Mouse (Mus musculus) splenic B cell, adult 2 months (primary cell): ENCODE results near the gene 1700016K19Rik.

Experiments used
- DNase-seq: peaks from one replicate; pipeline ENCODE4 v3.0.0-alpha.2; 2011; ENCODE audit warnings: low read depth, low spot score
- H3K27me3 ChIP-seq: 2 replicates; pipeline ENCODE4 v1.6.1; 2012; ENCODE audit warnings: mild to moderate bottlenecking, low read length, moderate library complexity, mixed read lengths; ENCODE audit not compliant: control insufficient read depth, poor library complexity, insufficient read depth, severe bottlenecking
- H3K36me3 ChIP-seq: 2 replicates; pipeline ENCODE4 v1.6.1; 2012; ENCODE audit warnings: mild to moderate bottlenecking, low read length, moderate library complexity, mixed read lengths; ENCODE audit not compliant: control insufficient read depth, poor library complexity, insufficient read depth, severe bottlenecking

The 1700016K19Rik gene

DNA sequence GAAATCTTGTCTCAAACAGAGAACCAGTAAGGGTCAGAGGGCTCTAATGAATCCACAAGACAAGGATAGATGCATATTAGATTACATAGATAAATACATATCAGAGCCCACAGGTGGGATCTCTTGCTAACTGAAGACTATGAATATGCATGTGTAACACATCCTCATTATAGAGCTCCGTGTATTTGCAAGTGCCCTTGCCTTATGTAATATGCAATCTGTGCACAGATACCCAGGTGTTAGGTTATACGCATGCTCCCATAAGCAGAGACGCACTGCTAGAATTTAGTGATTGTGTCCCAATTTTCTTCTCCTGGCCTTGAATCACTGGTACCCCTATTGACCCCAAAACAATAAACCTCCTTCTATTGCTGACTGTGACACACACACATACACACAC lies 27.5 kb upstream of the 1700016K19Rik start:
- no peaks in the 10 kb centered on the region for H3K27me3 ChIP-seq
- H3K36me3 ChIP-seq, result no peaks in the 10 kb centered on the region
- no peak for DNase-seq

DNA sequence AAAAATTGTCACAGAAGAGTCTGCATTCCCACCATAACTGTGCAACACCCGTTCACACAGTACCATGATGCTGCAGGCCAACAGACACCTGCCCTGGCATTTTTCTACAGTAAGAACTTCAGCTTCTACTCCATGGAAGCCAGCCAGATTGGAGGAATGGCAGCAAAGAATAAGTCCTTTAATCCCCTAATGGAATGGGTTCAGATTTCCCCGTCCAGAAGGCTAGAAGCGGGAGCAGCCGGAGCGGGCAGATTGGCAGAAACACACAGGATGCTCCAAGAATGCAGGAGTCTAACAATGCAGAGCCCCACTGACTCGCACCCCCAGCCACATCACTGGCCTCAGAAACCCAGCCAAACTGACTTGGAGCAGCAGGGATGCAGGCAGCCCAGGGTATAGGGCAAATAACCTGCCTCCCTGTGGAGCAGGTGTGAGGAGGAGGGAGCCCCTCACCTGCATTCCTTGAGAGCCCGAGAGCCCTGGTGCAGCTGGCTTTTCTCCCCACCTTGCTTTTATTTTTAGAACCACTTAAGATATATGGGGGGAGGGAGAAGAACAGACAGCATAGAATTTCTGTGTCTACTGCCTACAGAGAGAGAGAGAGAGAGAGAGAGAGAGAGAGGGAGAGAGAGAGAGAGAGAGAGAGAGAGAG lies 26.7 kb upstream of the 1700016K19Rik start:
- H3K27me3 ChIP-seq, result no peaks in the 10 kb centered on the region
- DNase-seq, result no peak
- H3K36me3 ChIP-seq, result no peaks in the 10 kb centered on the region

DNA sequence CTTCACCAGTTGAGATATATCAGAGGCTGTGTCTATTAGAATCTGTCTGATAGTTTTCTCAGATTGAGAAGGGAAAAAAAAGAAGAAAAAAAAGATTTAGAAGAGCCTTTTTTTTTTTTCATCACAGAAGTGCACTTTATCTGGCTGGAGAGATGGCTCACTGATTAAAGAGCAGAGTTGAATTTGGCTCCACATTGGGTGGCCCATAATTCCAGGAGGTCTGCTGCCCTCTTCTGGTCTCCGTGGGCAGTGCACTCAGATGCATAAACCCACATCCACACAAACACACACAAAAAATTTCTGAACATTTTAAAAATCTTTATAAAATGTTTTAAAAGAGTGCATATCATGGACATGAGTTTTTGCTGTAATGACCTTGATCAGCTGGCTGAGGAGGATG lies 25.7 kb upstream of the 1700016K19Rik start:
- no peaks in the 10 kb centered on the region for H3K36me3 ChIP-seq
- no peaks in the 10 kb centered on the region for H3K27me3 ChIP-seq
- DNase-seq, result peak; percentile 42

GRCm38 (mm10) chr11:75976748-75977147 lies 23.0 kb upstream of the 1700016K19Rik start:
- peak; percentile 81 for DNase-seq
- Histone ChIP-seq H3K27me3 (no peaks in the 10 kb centered on the region), H3K36me3 (no peaks in the 10 kb centered on the region)

- Histone ChIP-seq H3K27me3 (no peaks in the 10 kb centered on the region), H3K36me3 (no peaks in the 10 kb centered on the region)
- DNase-seq, result peak; percentile 63
Measured at GRCm38 (mm10) chr11:75978051-75978450, 21.7 kb upstream of the 1700016K19Rik start.

- no peak for DNase-seq
- Histone ChIP-seq H3K27me3 (no peaks in the 10 kb centered on the region), H3K36me3 (no peaks in the 10 kb centered on the region)
Measured at GRCm38 (mm10) chr11:75980413-75980812, 19.3 kb upstream of the 1700016K19Rik start.

DNA sequence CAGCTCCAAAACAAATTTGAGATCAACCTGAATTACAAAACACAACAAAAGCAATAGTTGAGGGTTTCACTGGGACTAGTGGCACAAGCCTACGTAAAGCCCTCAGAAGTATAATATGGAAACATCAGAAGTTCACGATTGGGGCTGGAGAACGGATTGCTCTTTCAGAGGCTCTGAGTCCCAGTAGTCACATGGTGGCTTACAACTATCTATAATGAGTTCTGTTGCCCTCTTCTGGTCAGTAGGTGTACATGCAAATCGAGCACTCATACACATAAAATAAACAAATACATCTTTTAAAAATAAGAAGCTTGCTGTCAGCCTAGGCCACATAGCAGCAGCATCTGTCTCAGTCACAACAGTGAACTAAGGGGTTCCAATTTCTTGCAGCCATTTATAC lies 16.5 kb upstream of the 1700016K19Rik start:
- H3K27me3 ChIP-seq, result no peaks in the 10 kb centered on the region
- DNase-seq, result peak; percentile 67
- no peaks in the 10 kb centered on the region for H3K36me3 ChIP-seq

DNA sequence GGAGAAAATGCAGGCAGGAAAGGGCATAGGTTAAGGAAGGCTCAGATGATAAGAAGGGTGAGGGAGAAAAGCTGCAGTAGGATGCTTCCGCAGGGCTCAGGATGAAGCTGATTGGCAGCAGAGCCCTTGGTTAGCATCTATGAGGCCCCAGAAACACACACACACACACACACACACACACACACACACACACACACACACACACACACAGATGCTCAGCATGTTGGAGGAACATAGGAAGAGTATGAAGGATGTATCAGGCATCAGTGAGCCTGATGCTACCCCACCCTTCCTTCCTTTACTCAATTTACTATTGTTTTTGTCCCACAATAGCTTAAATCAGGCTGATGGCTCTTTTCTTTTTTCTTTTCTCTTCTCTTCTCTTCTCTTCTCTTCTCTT lies 15.1 kb upstream of the 1700016K19Rik start:
- DNase-seq, result peak; percentile 50
- no peaks in the 10 kb centered on the region for H3K36me3 ChIP-seq
- no peaks in the 10 kb centered on the region for H3K27me3 ChIP-seq

- no peak for DNase-seq
- no peaks in the 10 kb centered on the region for H3K27me3 ChIP-seq
- no peaks in the 10 kb centered on the region for H3K36me3 ChIP-seq
Measured at GRCm38 (mm10) chr11:75985948-75986347, 13.8 kb upstream of the 1700016K19Rik start.

- Histone ChIP-seq H3K36me3 (no peaks in the 10 kb centered on the region), H3K27me3 (no peaks in the 10 kb centered on the region)
- no peak for DNase-seq
Measured at GRCm38 (mm10) chr11:75990965-75991835, 8.5 kb upstream of the 1700016K19Rik start.

DNA sequence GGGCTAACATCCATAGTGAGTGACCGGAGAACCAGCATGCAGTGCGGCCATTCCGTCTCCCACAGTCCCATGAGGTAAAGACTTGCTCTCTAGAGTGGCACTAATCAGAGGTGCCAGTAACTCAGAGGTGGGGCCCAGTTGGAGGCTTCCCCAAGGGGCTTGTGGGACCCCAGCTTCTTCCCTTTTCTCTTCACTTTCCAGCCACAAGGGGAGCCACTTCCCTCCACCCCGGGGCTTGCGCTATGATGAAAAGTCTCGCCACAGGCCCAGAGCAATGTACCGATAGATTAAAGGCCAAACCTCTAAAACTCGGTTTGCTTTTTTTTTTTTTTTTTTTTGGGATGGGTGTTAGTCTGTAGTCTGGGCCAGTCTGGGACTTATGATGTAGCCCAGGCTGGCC lies 7.8 kb upstream of the 1700016K19Rik start:
- peak; percentile 54 for DNase-seq
- Histone ChIP-seq H3K27me3 (no peaks in the 10 kb centered on the region), H3K36me3 (no peaks in the 10 kb centered on the region)

DNA sequence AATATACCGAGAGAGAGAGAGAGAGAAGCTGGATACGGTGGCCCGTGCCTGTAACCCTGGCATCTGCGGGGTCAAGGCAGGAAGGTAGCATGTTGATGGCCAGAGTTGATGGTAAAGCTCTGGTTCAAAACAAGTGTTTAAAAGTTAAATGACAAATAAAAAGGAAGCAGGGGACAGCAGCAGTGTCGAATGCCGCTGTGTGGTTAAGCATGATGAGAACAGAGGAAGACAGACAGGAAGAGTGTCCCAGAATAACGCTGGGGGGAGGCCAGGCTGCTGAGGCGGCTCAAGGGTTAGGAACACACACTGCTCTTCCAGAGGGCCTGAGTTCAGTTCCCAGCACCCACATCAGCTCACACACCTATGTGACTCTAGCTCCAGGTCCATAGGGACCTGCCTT lies 7.2 kb upstream of the 1700016K19Rik start:
- peak; percentile 26 for DNase-seq
- Histone ChIP-seq H3K27me3 (no peaks in the 10 kb centered on the region), H3K36me3 (no peaks in the 10 kb centered on the region)

DNA sequence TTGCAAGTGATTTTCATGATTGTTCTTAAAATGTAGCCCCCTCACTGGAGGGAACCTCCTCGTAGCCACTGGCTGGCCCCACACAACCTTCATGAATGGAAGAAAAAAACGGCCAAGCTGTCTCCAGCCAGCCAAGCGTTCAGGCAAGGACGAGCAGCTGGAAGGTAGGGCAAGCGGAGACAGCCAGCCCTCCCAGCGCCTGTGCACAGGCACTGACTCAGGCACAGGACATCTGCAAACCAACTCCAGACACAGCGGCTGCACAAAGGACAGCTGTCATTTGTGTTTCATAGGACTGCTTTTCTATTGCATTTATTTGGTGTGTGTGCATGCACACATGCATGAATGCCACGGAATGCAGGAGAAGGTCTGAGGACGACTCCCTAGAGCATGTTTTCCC lies 5.4 kb upstream of the 1700016K19Rik start:
- DNase-seq, result no peak

GRCm38 (mm10) chr11:76000701-76001100 lies 989 bp downstream of the 1700016K19Rik start:
- no peaks in the 10 kb centered on the region for H3K27me3 ChIP-seq
- no peaks in the 10 kb centered on the region for H3K36me3 ChIP-seq
- DNase-seq, result no peak

More for the DNA sequence above, 5.4 kb upstream of the 1700016K19Rik start:
- Histone ChIP-seq H3K36me3 (no peaks in the 10 kb centered on the region), H3K27me3 (no peaks in the 10 kb centered on the region)

DNA sequence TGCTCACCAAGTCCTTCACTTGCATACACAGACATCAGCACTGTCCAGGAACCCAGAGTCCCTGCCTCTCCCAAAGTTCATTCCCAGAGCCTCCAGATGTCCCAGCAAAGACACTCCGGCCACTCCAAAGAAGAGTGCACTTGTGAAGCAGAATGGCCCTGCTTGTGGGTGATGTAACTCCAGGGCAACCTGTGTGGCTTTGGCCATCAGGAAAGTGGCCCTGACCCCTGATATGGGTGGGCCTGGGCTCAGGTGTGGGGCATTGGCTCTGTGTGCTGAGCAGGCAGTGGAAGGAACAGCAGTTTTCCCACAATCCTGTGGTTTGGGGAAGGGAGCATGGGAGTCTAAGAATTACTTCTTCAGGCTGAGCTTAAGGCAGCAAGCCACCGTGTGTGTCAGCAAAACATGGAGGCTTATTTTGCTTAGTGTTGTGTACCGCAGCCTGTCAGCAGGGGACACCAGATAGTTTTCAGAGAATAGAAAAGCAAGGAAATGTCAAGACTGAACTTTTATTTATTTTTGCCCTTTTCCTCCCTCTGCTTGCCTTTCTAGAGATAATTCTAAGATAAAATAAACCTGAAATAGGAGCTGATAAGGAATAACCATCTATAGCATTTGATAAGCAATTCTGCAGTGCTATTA lies 1.6 kb downstream of the 1700016K19Rik start:
- Histone ChIP-seq H3K36me3 (no peaks in the 10 kb centered on the region), H3K27me3 (no peaks in the 10 kb centered on the region)
- no peak for DNase-seq
